Mouse (Mus musculus) kidney, postnatal 14 days (tissue): Measurements from ENCODE around the gene Rara.
"Not testable (repeated sequence)": the region's sequence is repeated elsewhere in the genome, so short reads cannot be mapped to it uniquely, and the experiment has no call there.

Source experiments
- DNase-seq: peaks from one replicate; pipeline ENCODE4 v3.0.0; 2022; ENCODE audit warnings: mixed read lengths

Gene Rara

DNA sequence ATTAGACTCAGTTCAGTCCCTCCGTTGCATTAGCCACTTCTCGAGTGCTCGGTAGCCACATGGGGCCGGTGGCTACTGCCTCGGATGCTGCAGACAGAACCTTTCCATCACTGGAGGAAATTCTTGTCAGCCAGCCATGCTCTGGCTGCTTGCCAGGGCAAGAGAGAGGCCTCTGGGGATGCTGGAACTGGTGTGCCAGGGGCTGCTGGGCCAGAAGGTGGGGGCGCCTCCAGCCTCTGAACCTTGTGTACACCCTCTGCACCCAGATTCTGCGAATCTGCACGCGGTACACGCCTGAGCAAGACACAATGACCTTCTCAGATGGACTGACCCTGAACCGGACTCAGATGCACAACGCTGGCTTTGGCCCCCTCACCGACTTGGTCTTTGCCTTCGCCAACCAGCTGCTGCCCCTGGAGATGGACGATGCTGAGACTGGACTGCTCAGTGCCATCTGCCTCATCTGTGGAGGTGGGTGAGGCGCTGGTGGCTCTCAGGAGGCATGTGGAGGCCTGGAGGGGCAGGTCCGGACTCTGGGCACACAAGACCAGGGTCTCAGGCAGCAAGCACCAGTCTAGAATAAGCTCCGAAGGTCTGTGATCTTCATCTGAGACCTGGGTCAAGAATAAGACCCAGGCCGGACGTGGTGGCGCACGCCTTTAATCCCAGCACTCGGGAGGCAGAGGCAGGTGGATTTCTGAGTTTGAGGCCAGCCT, 43.9 kb downstream of the Rara start:
- DNase-seq, result peak; percentile 79

DNA sequence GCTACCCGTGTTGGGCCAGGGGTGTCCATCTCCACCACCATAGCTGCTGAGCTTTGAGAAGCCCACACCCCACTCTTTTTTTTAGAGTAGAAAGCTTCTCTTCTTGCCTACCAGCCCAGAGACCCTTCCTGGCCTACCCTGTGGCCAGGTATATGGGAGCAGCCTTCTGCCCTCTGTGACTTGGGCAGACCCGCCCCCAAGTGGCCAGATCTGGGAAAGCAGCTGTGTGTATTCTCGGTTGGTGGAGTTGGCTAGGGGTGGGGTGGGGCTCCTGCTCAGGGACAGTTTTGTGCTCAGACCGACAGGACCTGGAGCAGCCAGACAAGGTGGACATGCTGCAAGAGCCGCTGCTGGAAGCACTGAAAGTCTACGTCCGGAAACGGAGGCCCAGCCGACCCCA, 44.6 kb downstream of the Rara start:
- peak; percentile 86 for DNase-seq

DNA sequence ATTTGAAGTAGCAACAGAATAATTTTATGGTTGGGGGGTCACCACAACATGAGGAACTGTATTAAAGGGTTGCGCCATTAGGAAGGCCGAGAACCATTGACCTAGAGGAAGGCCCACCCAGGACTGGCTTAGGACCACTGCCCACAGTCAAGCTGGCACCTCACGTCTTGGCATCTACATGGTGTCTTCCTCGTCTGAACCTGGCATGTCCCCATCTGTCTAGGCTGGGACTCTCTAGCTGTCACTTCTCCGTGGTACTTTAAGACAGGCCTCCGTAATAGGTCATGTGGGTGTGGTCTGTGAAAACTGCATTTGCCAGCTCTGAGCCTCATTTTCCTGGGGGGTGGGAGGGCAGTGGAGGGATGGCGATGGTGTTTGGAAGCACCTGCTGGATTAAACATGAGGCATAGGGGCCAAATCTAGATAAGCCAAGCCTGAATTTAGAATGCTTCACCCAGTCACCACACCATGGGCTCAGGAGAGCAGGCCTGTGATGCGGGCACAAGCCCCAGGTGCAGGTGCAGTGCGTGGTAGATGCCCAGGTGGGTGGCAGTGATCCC, 45.3 kb downstream of the Rara start:
- no peak for DNase-seq

- DNase-seq, result peak; percentile 68
Measured at GRCm38 (mm10) chr11:98973584-98973983, 46.0 kb downstream of the Rara start.

GRCm38 (mm10) chr11:98974213-98974612, 46.6 kb downstream of the Rara start:
- DNase-seq, result no peak

DNA sequence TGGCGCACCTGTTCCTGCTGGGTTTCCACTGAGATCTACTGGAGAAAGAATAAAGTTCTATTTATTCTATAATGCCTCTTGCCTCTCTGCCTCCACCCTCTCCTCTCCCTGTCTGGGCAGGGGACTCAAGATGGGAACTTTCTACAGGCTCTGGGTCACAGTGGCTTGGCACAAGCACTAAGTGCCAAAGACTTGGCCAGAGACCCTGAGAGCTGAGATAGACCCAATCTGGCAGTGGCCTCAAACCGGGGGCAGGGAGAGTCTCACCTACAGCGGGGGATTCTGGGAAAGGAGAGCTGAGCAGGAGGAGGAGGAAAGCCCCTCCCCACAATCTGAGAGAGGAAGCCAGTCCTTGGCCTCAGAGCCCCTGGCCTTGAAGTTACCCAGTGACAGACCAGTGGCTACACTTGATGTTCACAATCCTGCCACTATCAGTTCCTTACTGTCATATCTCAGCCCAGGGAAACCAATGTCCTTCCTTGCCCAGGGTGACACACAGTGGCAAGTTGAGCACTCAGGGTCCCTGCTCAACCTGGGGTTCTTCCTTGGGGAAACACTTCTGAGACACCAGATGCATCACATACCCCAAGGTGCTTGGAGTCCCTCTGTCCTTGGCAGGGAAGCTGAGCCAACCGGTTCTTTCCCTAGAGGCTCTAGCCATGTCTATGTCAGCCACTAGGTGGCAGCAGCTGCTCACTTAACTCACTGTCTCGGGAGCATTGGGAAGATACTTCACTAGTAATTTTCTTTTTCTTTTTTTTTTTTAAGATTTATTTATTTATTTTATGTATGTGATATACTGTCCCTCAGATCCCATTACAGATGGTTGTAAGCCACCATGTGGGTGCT, 47.5 kb downstream of the Rara start:
- DNase-seq, result peak; percentile 81

GRCm38 (mm10) chr11:98978526-98979148, 51.0 kb downstream of the Rara start:
- DNase-seq, result no peak

DNA sequence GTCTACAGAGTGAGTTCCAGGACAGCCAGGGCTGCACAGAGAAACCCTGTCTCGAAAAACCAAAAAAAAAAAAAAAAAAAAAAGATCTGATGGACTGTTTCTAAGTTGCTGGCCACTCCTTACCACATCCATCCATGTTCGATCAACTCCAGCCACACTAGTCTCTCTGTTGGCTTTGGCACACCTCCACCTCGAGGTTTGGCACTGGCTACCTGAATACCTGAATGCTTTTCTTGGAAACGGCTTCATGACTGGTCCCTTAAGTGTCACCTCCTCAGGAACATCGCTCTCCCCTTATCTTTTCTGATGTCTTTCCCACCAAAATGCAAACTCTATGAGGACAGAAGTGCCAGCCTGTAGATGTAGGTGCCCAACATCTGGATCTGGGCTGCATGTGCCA, 51.7 kb downstream of the Rara start:
- DNase-seq, result no peak

GRCm38 (mm10) chr11:98981289-98981996, 53.8 kb downstream of the Rara start:
- DNase-seq, result no peak

- DNase-seq, result peak; percentile 74
Measured at GRCm38 (mm10) chr11:98981997-98982772, 54.6 kb downstream of the Rara start.

DNA sequence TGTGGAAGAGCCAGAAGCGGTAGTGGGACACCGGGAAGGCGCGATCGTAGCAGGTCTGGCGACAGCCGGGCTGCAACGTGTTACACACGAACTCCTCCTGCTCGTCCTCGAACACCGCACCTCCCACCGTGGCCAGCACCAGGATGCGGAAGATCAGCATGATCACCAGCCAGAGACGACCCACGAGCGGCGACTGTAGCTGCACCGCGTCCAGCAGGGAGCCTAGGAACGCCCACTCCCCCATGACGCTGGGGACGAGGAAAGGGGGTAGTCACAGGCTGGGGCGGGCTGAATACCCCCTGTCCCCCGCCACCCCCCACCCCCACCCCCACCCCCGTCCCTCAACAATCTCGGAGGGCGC, 55.1 kb downstream of the Rara start, which contains the start of gene Gjd3:
Gene Gjd3 (minus strand): TSS at position 244 of the 361 bp plus-strand sequence.
- no peak for DNase-seq

DNA sequence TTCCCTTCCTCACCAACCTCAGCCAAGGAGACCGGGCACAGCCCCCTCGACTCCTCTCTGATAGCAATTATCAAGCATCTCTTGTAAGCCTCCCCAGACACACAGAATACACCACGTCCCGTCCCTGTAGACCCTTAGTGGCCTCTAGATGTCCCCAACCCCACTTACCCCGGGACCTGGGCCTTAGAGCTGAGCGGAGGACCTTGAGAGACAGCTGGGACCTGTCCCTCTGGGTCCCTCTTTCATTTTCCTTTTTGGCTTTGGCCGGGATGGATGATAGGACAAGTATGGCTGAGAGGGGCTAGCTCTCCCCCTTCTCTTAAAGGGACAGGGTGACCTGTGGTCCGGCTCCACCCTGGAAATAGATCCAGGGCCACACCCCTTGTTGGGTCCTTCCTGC, 55.9 kb downstream of the Rara start:
- DNase-seq, result no peak

DNA sequence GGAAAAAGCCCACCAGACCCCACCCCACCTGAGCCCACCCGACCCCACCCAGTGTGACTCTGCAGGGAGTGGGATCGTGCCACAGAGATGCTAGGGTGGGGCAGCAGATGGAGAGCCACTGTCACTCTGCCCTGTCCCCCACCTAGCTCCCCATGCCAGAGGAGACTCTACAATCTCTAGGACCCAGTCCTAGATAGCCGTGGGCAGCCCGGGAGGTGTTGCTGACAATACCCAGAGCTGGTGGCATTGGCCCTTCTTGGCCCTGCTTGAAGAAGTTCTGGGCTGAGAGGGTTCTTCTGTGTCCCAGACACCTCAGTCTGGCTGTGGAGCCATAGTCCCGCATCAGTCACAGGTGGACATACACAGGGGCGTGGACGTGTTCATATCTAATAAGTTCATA, 57.9 kb downstream of the Rara start:
- DNase-seq, result no peak

GRCm38 (mm10) chr11:98988260-98988659, 60.6 kb downstream of the Rara start:
- DNase-seq, result not testable (repeated sequence)

GRCm38 (mm10) chr11:98990866-98991265, 63.2 kb downstream of the Rara start:
- no peak for DNase-seq

- no peak for DNase-seq
Measured at GRCm38 (mm10) chr11:98995987-98996386, 68.4 kb downstream of the Rara start.

DNA sequence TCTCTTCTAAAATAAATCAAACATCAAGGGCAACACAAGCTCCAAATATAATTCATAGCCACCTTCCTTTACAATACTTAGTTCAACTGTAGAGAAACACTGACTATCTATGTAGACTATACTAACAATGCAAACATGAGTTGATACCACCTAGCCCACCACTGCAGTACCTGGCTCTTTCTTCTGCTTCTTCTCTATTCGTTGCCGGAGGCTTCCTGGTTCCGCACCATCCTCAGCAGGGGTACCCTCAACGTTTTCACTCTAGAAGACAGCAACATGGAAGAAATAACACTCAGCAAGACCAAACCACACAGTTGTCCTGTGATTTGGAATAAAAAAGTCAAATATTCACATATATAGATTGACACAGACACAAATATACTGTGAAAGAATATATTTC, 70.0 kb downstream of the Rara start:
- no peak for DNase-seq

DNA sequence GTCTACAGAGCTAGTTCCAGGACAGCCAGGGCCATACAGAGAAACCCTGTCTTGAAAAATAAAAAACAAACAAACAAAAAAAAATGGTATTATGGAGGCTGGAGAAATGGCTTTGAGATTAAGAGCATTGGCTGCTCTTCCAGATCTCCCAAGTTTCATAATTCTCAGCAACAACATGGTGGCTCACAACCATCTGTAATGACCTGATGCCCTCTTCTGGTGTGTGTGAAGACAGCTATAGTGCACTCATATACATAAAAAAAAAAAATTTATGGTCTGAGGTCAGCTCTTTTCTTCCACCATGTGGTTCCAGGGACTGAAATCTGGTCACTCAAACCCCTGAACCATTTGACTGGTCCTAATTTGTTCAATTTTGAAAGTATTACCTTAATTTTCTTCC, 71.2 kb downstream of the Rara start:
- no peak for DNase-seq

- DNase-seq, result no peak
Measured at GRCm38 (mm10) chr11:98999243-98999642, 71.6 kb downstream of the Rara start.

GRCm38 (mm10) chr11:99006788-99007187, 79.2 kb downstream of the Rara start:
- DNase-seq, result no peak

DNA sequence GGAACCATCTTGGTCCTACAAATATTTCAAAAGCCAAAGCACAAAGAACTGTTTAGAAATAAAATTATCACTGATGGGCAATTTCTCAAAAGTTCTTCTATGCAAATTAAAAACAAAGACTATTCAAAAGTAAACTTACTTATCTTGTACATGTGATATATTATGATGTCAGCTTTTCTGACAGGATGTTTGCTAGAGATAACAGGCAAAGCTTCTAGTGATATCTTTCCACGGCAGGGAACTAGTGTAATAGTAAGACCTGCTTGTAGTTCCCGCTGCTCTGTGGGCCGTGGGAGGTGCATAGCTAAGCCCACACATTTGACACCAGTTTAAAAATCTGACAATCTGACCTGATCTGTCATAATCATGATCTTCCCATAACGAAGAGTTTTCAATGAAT, 82.5 kb downstream of the Rara start:
- no peak for DNase-seq

DNA sequence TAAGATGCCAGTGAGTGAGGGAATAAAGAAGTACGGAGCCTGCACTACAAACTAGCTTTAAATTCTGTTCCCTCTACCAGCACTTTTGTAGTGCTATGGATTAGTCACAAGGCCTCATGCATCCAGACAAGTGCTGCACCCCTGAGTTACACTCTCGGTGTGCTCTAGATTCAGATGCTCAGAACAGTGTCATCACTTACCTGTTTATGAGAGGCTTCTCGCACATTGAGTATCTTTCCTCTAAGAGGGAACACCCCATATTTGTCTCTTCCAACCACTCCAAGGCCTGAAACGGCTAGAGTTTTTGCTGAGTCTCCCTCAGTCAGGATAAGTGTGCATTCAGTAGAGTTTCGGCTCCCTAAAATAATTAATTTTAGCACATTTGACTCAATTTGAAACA, 83.1 kb downstream of the Rara start:
- DNase-seq, result no peak
